Mouse (Mus musculus) liver, postnatal 0 days (tissue): ENCODE measurements at regions not wholly inside any gene's neighbourhood (a gene's known extent, or its start where the extent isn't known, plus 50 kb on each side); places are given as distances from the start of the nearest gene placed in this dataset.

Experiments
- CTCF ChIP-seq: sonication (generic); IDR thresholded peaks from 2 replicates; pipeline ENCODE4 v1.5.1; 2016; ENCODE audit warnings: antibody characterized with exemption, low read depth
- EP300 ChIP-seq: IDR thresholded peaks from 2 replicates; pipeline ENCODE4 v1.6.1; 2016; ENCODE audit warnings: antibody characterized with exemption, low read depth, mild to moderate bottlenecking

- TF ChIP-seq CTCF (no peak), EP300 (no peak)
These were observed 317.3 kb downstream of the Ptpru start for GRCm38 (mm10) chr4:131520636-131521306.
